In the genomic region with DNA sequence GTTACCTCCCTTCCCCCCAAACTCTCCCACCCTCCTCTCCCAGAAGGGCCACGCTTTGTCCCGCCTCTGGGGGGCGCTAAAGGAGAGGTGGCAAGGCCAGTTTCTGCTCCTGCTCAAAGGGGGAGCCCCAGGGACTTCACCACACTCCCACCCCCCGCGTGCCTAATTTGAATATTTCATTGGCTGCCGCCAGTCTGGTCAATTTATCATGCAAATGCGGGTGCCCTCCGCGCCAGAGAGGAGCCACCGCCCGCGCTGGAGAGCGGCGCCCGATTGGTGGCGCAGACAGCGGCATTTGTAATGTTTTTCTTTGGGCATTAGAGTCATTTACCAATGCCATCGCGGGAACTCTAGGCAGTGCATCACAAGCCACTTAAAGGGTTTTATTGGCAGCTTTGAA, we compare ENCODE assay signal across 8 mouse cellular contexts. TPM values are rescaled to one million over a fixed set of nuclear protein-coding genes. Genes with fewer than 3 reads are reported as not detected.
DNase-seq lines count a peak whose midpoint lies in the region; ATAC-seq lines count a peak whose summit lies in the region.

No protein-coding gene starts in this region.

- no peak overlapping the region for H3K4me3 ChIP-seq in forebrain, embryonic 15.5 days
- no peak overlapping the region for H3K4me3 ChIP-seq in intestine, embryonic 15.5 days (replicated peaks)

- no peaks in the 10 kb centered on the region for H3K36me3 ChIP-seq in forebrain, embryonic 15.5 days
- no peaks in the 10 kb centered on the region for H3K36me3 ChIP-seq in intestine, embryonic 15.5 days

- no peak overlapping the region for H3K27ac ChIP-seq in forebrain, embryonic 15.5 days (replicated peaks)
- no peak overlapping the region for H3K27ac ChIP-seq in intestine, embryonic 15.5 days

- no peak overlapping the region; the same call in 1 of the 2 replicates for H3K4me2 ChIP-seq in forebrain, embryonic 15.5 days (replicated peaks)
- H3K4me2 ChIP-seq in intestine, embryonic 15.5 days (replicated peaks): peak overlapping the region; percentile 36

- H3K4me1 ChIP-seq in forebrain, embryonic 15.5 days: peaks cover 21% of the 10 kb centered on the region
- peaks cover 21% of the 10 kb centered on the region for H3K4me1 ChIP-seq in intestine, embryonic 15.5 days (replicated peaks)

- no peaks in the 10 kb centered on the region for H3K9me3 ChIP-seq in forebrain, embryonic 15.5 days
- no peaks in the 10 kb centered on the region for H3K9me3 ChIP-seq in intestine, embryonic 15.5 days

- H3K9ac ChIP-seq in forebrain, embryonic 15.5 days (replicated peaks): no peak overlapping the region
- H3K9ac ChIP-seq in intestine, embryonic 15.5 days: no peak overlapping the region

- peak; percentile 22 for DNase-seq in kidney, adult 9 months
- DNase-seq in kidney, adult 8-10 months: no peak
- DNase-seq in adrenal gland, adult 18-20 months (ENCODE audit: low spot score in 2 of 2): peak; percentile 50 to 52
- DNase-seq in lung, postnatal 4 days: peak; percentile 39 to 50
- DNase-seq in cerebellum, adult 11-12 months: no peak

- H3K27me3 ChIP-seq in forebrain, embryonic 15.5 days: peaks cover 59% of the 10 kb centered on the region
- peaks cover 17% of the 10 kb centered on the region for H3K27me3 ChIP-seq in intestine, embryonic 15.5 days (replicated peaks)

- peak; percentile 29; the same call in 1 of the 2 replicates for ATAC-seq in forebrain, embryonic 15.5 days (replicated peaks)
- no peak for ATAC-seq in intestine, embryonic 15.5 days
- no peak for ATAC-seq in monocyte, adult 5-6 weeks (replicated peaks; ENCODE audit: insufficient number of reproducible peaks, low FRiP score, low TSS enrichment, poor library complexity, severe bottlenecking)

- under 1% methylated on average over 19 of the region's 19 CpGs for WGBS in forebrain, embryonic 15.5 days
- WGBS in intestine, embryonic 15.5 days: 3% methylated on average over 19 of the region's 19 CpGs

RNA-seq across cellular contexts. Expression of a gene that starts 7.4 kb away (rescaled TPM):
- total RNA-seq in adrenal gland, adult 18-20 months (2021): 1 to 10 TPM; 3.4 to 3.8 TPM
- 20.0 and 20.8 TPM in 2 replicates for polyA plus RNA-seq in forebrain, embryonic 15.5 days (2015; fragmentation: Nextera tagmentation; extraction: Ambion mirVana)
- polyA plus RNA-seq in intestine, embryonic 15.5 days (2015; fragmentation: Nextera tagmentation; extraction: Ambion mirVana): 10.2 and 11.2 TPM in 2 replicates
- 1.3 to 12.4 TPM (median 2.1 TPM) in 3 replicates for total RNA-seq in monocyte, adult 5-6 weeks (2017)

Comparison
In these comparisons a context has a peak if more than half of its experiments do, and no peak if none do; other contexts are left out.
1. DNase-seq: peak in kidney, adult 9 months (single experiment), adrenal gland, adult 18-20 months (2 of 2) and lung, postnatal 4 days (2 of 2); none in kidney, adult 8-10 months (0 of 2) and cerebellum, adult 11-12 months (single experiment).